Mouse (Mus musculus) mesoderm, embryonic 11.5 days (tissue): ENCODE results near the gene E2f3.

Experiments
- DNase-seq: peaks from one replicate; pipeline ENCODE4 v3.0.0-alpha.2; 2012; ENCODE audit warnings: low read depth, low spot score

Gene E2f3

GRCm38 (mm10) chr13:29919841-29920240 lies 66.0 kb downstream of the E2f3 start:
- DNase-seq: no peak

DNA sequence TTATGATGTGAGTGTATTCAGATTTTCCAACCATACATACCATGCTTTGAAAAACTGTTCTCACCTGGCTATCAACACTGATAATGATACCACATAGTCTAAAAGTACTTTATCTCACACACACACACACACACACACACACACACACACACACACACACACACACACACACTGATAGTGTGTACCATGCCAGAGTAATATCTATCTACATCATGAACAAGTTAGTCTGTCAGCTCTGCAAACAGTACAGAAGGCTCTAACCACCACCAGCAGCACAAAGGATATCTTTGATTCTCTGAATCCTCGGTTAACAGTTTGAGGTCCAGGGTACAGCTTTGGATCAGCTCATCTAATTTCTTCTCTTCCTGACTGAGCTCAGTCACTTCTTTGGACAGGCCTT lies 69.3 kb downstream of the E2f3 start:
- no peak for DNase-seq

DNA sequence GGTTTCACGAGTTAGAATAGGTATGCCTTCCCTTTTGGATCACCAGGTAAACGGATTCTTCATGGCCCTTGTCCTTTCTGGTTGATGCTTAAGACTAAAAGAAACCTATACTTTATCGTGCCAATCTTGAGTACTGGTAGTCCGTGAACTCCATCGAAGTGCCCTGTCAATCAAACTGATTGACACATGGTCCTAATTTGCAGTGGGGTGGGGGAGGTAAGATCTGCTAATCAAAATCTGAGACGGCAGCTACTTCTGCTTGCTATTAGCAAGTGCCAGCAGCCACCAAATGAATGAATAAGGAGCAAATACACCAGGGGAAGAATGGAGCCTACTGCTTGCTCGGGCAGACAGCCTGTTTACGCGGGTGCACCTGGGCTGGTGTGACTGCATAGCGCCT lies 72.3 kb downstream of the E2f3 start:
- DNase-seq: no peak

DNA sequence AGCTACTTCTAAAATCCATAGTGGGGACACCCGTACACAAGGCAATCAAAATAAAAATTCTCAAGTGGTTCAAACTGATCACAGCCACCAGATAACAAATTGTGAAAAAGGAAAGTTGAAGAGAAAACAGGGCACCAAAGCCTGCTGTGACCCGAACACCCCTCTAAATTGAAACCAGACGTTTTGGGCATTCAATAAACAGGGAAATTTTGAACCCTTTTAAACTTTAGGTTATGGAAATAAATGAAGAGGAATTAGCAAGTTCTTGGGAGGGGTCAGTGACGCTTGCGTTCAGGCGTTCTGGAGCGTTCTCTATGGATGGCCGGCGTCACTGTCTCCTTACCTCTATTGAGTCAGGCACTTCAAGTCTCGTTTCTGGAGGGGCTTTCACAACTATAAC lies 72.8 kb downstream of the E2f3 start:
- DNase-seq: no peak

GRCm38 (mm10) chr13:29912251-29912650 lies 73.6 kb downstream of the E2f3 start:
- no peak for DNase-seq

GRCm38 (mm10) chr13:29911141-29911540 lies 74.7 kb downstream of the E2f3 start:
- no peak for DNase-seq

- DNase-seq: no peak
Measured at GRCm38 (mm10) chr13:29908431-29908830, 77.4 kb downstream of the E2f3 start.

DNA sequence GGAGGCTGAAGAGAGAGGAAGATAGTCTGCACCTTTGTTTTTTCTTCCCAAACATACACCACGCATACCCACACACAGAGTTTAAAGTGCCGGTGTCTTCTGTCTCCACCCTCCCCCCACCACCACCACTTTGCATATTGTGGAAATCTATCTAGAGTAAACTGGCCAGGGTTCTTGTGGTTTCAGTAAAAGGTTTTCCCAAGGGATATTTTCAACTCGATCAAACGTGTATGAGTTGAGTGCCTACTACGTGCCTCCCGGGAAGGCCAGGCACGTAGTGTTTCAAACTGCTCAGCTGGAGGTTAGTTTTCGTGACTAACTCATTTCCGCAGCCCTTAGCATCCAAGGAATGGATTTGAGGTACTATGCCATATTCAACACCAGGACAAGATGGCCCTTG lies 77.9 kb downstream of the E2f3 start:
- DNase-seq: no peak

DNA sequence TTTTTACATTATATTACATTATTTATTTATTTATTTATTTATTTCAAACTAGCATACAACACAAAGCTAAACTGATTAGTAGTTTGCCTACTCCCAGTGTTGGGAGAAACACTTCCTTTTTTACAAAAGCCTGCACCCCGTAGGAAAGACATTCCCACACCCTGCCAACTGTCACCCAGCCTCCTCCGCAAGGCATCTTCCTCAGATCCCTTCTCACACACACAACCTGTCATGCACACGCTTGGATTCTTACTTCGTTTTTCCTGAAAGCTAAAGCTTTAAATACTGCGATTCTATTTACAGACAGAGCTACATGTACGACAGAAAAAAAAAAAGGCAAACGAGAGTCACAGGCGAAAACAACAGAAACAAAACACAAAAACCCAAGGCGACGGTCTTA lies 79.1 kb downstream of the E2f3 start:
- no peak for DNase-seq

DNA sequence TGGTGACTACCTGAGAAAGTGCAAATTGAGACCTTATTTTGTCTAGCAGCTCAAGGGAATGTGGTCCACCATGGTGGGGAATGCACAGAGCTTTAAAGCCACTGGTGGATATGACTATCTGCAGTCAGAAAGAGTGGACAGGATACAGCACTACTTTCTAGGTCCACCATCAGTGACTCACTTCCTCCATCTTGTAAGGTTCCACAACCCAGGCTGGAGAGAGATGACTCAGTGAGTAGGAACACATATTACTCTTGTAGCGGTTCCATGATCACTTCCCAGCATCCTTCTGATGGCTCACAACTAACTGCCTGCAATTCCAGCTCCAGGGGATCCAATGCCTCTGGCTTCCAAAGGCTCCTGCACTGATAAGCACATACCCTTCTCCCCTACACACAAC lies 82.5 kb downstream of the E2f3 start:
- DNase-seq: no peak

- no peak for DNase-seq
Measured at GRCm38 (mm10) chr13:29902676-29903075, 83.2 kb downstream of the E2f3 start.

GRCm38 (mm10) chr13:29901641-29902040 lies 84.2 kb downstream of the E2f3 start:
- DNase-seq: no peak

DNA sequence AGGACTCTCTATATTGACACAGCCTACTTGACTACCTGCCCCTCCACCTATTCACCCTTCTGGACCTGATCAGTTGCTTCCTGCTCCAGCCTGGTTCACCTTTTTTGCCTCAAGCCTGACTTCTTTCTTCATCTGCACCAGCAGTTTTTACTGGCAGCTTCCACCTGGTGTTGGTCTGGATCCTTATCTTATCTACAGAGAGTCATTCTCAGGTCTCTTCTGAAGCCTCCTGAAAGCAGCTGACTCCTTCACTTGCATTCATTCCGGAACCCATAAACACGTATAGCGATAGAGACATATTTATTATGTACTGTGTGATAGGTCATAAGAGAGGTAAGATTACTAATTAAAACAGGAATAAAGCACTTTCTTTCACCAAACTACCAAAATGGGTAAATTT lies 119.1 kb downstream of the E2f3 start:
- no peak for DNase-seq

- peak; percentile 23 for DNase-seq
Measured at GRCm38 (mm10) chr13:29864331-29864730, 121.5 kb downstream of the E2f3 start.

DNA sequence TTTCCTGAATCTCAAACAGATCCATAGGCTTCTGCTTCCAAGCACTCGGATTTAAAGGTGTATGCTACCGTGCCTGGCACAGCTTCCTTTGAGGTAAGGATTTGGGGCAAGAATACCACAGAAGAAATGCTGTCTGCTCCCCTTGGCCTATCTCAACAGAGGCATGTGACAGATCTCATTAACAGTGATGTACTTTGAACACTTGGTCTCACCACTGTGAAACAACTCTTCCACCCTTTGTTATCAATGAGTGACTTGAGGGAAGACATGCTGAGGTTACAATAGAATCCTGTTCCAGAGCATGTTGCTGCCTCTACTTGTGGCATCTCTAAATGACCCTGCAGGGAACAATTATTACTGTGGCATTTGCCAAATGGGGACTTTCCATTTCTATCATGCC lies 125.8 kb downstream of the E2f3 start:
- no peak for DNase-seq

- peak; percentile 63 for DNase-seq
Measured at GRCm38 (mm10) chr13:29857436-29857835, 128.4 kb downstream of the E2f3 start.
